ENCODE assay signal across 17 mouse cellular contexts in the genomic region with DNA sequence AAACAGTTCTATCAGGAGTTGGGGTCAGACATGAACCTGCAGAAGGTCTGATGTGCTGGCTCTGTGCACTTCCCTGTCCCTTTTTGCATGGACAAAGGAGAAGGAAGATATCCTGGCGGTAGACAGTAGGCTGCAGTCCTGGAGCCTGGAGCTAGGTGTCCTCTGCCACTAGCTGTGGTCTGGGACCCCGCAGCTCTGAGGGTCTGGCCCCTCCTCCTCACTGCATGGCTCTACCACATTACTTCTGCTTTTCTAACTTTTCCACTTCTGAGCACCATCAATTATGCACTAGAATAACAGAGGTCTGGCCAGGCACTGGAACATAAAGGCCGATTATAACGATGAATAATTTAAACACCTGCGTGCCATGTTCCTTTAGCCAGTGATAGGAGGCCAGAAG. TPM values are rescaled to one million over a fixed set of nuclear protein-coding genes. Genes with fewer than 3 reads are reported as not detected.
DNase-seq lines count a peak whose midpoint lies in the region; ATAC-seq and TF ChIP-seq lines count a peak whose summit lies in the region.
"Had no signal": no experiment of that assay in that cellular context is flagged by ENCODE, and none has a peak within 500 bp of the region (broad histone marks: within the 10 kb centered on the region; RNA-seq: fewer than 3 reads in every experiment).

No protein-coding gene starts in this region.

- no peak for TF ChIP-seq EP300 in MEL (IDR thresholded peaks at IDR 0.05; ENCODE audit: low read depth in 1 of 2, low read length in 2 of 2)

- no peaks in the 10 kb centered on the region for H3K9me3 ChIP-seq in hindbrain, embryonic 16.5 days (ENCODE audit: control insufficient read depth, low read length)
- no peaks in the 10 kb centered on the region for H3K9me3 ChIP-seq in hindbrain, embryonic 13.5 days
- H3K9me3 ChIP-seq in MEL (replicated peaks; ENCODE audit: insufficient read depth, low read length), result no peaks in the 10 kb centered on the region
- H3K9me3 ChIP-seq: embryonic facial prominence, embryonic 15.5 days; limb, embryonic 15.5 days had no signal

- H3K27me3 ChIP-seq in hindbrain, embryonic 16.5 days (replicated peaks; ENCODE audit: control insufficient read depth, insufficient read depth, low read length), result no peaks in the 10 kb centered on the region
- no peaks in the 10 kb centered on the region for H3K27me3 ChIP-seq in hindbrain, embryonic 13.5 days
- H3K27me3 ChIP-seq in MEL (ENCODE audit: control insufficient read depth in 1 of 2, insufficient read depth in 2 of 2, low read length in 2 of 2), result no peaks in the 10 kb centered on the region
- H3K27me3 ChIP-seq: embryonic facial prominence, embryonic 15.5 days; limb, embryonic 15.5 days had no signal

- peak; percentile 54; the same call in 1 of the 2 replicates for ATAC-seq in hindbrain, embryonic 16.5 days
- no peak for ATAC-seq in hindbrain, embryonic 13.5 days (ENCODE audit: low FRiP score)
- peak; percentile 100 for ATAC-seq in megakaryocyte progenitor cell, adult 5-6 weeks (replicated peaks; ENCODE audit: poor library complexity)
- ATAC-seq in cerebellum, adult (ENCODE audit: insufficient number of reproducible peaks, low FRiP score, low TSS enrichment), result no peak

- H3K36me3 ChIP-seq in hindbrain, embryonic 16.5 days (ENCODE audit: control insufficient read depth, insufficient read depth, low read length), result no peaks in the 10 kb centered on the region
- no peaks in the 10 kb centered on the region for H3K36me3 ChIP-seq in hindbrain, embryonic 13.5 days
- H3K36me3 ChIP-seq in MEL (ENCODE audit: control insufficient read depth in 1 of 2, insufficient read depth in 2 of 2, low read length in 2 of 2), result no peaks in the 10 kb centered on the region
- H3K36me3 ChIP-seq: embryonic facial prominence, embryonic 15.5 days; limb, embryonic 15.5 days had no signal

- H3K27ac ChIP-seq in hindbrain, embryonic 16.5 days (ENCODE audit: low read depth, low read length), result no peak overlapping the region
- no peak overlapping the region for H3K27ac ChIP-seq in hindbrain, embryonic 13.5 days
- H3K27ac ChIP-seq in MEL (ENCODE audit: control insufficient read depth, low read depth, low read length), result no peak overlapping the region
- H3K27ac ChIP-seq: embryonic facial prominence, embryonic 15.5 days; heart, adult 2 months; limb, embryonic 15.5 days; macrophage had no signal

- no peak for TF ChIP-seq CTCF in MEL (IDR thresholded peaks at IDR 0.05 in 2 of 3, conservative IDR thresholded peaks at IDR 0.05 in 1 of 3; ENCODE audit: control insufficient read depth in 1 of 3, insufficient read depth in 1 of 3, low read depth in 2 of 3, low read length in 3 of 3, poor library complexity in 1 of 3, severe bottlenecking in 1 of 3)

- DNase-seq in A20 (ENCODE audit: low read depth, low spot score) (peak; percentile 33), MEL (ENCODE audit: low read depth, low spot score) (peak; percentile 20)
- no peak for DNase-seq in lung, adult 18-20 months
- DNase-seq in layer of hippocampus, adult 8-10 months (ENCODE audit: low spot score in 2 of 2), result no peak
- DNase-seq: adrenal gland, postnatal 36 days; cerebellum, adult 2 months; heart, adult 2 months; heart, postnatal 36 days; kidney, postnatal 10 days; right cerebral cortex, postnatal 4 days had no signal

- 37% methylated on average over 5 of the region's 5 CpGs for WGBS in hindbrain, embryonic 16.5 days
- 39% methylated on average over 5 of the region's 5 CpGs for WGBS in hindbrain, embryonic 13.5 days

- TF ChIP-seq RAD21 in MEL (IDR thresholded peaks at IDR 0.05; ENCODE audit: low read depth, low read length), result no peak

- no peak overlapping the region for H3K4me2 ChIP-seq in hindbrain, embryonic 16.5 days (ENCODE audit: low read length)
- no peak overlapping the region for H3K4me2 ChIP-seq in hindbrain, embryonic 13.5 days
- H3K4me2 ChIP-seq: embryonic facial prominence, embryonic 15.5 days; limb, embryonic 15.5 days had no signal

- H3K9ac ChIP-seq in hindbrain, embryonic 16.5 days (ENCODE audit: low read depth, low read length), result no peak overlapping the region
- no peak overlapping the region for H3K9ac ChIP-seq in hindbrain, embryonic 13.5 days
- no peak overlapping the region for H3K9ac ChIP-seq in MEL (ENCODE audit: control insufficient read depth, low read depth, low read length, poor library complexity, severe bottlenecking)
- H3K9ac ChIP-seq: embryonic facial prominence, embryonic 15.5 days; limb, embryonic 15.5 days had no signal

- no peaks in the 10 kb centered on the region for H3K4me1 ChIP-seq in hindbrain, embryonic 16.5 days (ENCODE audit: control insufficient read depth, insufficient read depth, low read depth, low read length)
- peaks cover 17% of the 10 kb centered on the region for H3K4me1 ChIP-seq in hindbrain, embryonic 13.5 days (replicated peaks)
- no peaks in the 10 kb centered on the region for H3K4me1 ChIP-seq in MEL (ENCODE audit: control insufficient read depth in 1 of 2, insufficient read depth in 2 of 2, low read length in 2 of 2)

- no peak for TF ChIP-seq POLR2A in MEL (IDR thresholded peaks at IDR 0.05; ENCODE audit: control insufficient read depth in 1 of 2, insufficient read depth in 1 of 2, low read depth in 1 of 2, low read length in 2 of 2, poor library complexity in 1 of 2)

- H3K4me3 ChIP-seq in hindbrain, embryonic 16.5 days (ENCODE audit: low read length), result no peak overlapping the region
- H3K4me3 ChIP-seq in hindbrain, embryonic 13.5 days, result no peak overlapping the region
- H3K4me3 ChIP-seq in MEL (ENCODE audit: control insufficient read depth in 1 of 2, insufficient read depth in 1 of 2, low read depth in 2 of 2, low read length in 2 of 2), result no peak overlapping the region
- H3K4me3 ChIP-seq: embryonic facial prominence, embryonic 15.5 days; heart, adult 2 months; limb, embryonic 15.5 days had no signal

- H3K79me2 ChIP-seq in MEL (ENCODE audit: control insufficient read depth, insufficient read depth, low read length, poor library complexity), result no peaks in the 10 kb centered on the region

TF ChIP-seq in MEL, 35 proteins besides CTCF, POLR2A, EP300 and RAD21:
- no peak for TF ChIP-seq KAT2A (conservative IDR thresholded peaks at IDR 0.05; ENCODE audit: low read depth, low read length)
- no peak for TF ChIP-seq E2F4 (IDR thresholded peaks at IDR 0.05; ENCODE audit: borderline replicate concordance, low read depth, low read length)
- no peak for TF ChIP-seq JUND (IDR thresholded peaks at IDR 0.05; ENCODE audit: low read depth, low read length)
- TF ChIP-seq RCOR1 (IDR thresholded peaks at IDR 0.05; ENCODE audit: low read depth, low read length), result no peak
- TF ChIP-seq MYC (IDR thresholded peaks at IDR 0.05; ENCODE audit: low read depth, low read length), result no peak
- no peak for TF ChIP-seq ZKSCAN1 (IDR thresholded peaks at IDR 0.05; ENCODE audit: low read depth, low read length)
- TF ChIP-seq TAL1 (IDR thresholded peaks at IDR 0.05; ENCODE audit: low read length), result no peak
- no peak for TF ChIP-seq HCFC1 (IDR thresholded peaks at IDR 0.05; ENCODE audit: low read depth, low read length)
- TF ChIP-seq MAZ (IDR thresholded peaks at IDR 0.05; ENCODE audit: low read depth, low read length), result no peak
- no peak for TF ChIP-seq USF2 (IDR thresholded peaks at IDR 0.05; ENCODE audit: borderline replicate concordance in 1 of 2, insufficient read depth in 1 of 2, low read depth in 1 of 2, low read length in 2 of 2)
- TF ChIP-seq UBTF (IDR thresholded peaks at IDR 0.05; ENCODE audit: borderline replicate concordance, insufficient read depth, low read depth, low read length), result no peak
- no peak for TF ChIP-seq NELFE (IDR thresholded peaks at IDR 0.05; ENCODE audit: low read depth, low read length)
- no peak for TF ChIP-seq CHD1 (IDR thresholded peaks at IDR 0.05; ENCODE audit: low read depth, low read length)
- no peak for TF ChIP-seq SMC3 (IDR thresholded peaks at IDR 0.05; ENCODE audit: low read depth, low read length)
TF ChIP-seq in MEL: peak in this region for 0.

RNA-seq across cellular contexts. Expression of a gene that starts 36.8 kb away (rescaled TPM):
- polyA plus RNA-seq in hindbrain, embryonic 16.5 days (2015; fragmentation: Nextera tagmentation; extraction: Ambion mirVana), result 32.3 and 37.5 TPM in 2 replicates
- polyA plus RNA-seq in hindbrain, embryonic 13.5 days (2015; fragmentation: Nextera tagmentation; extraction: Ambion mirVana), result 47.7 and 55.9 TPM in 2 replicates
- not detected in 2 replicates for total RNA-seq in MEL (2012; rRNA removed)
- polyA plus RNA-seq in MEL (2012; ENCODE audit: insufficient read depth in 1 of 2, insufficient read length in 2 of 2, low read depth in 1 of 2, low replicate concordance in 2 of 2, missing spikeins in 1 of 2), result not detected
- total RNA-seq in megakaryocyte progenitor cell, adult 5-6 weeks (2015), result not detected in 2 replicates
- not detected in 2 replicates for total RNA-seq in megakaryocyte progenitor cell, adult 5-6 weeks (2017)
- total RNA-seq in layer of hippocampus, adult 8-10 months (2022), result 10 to 100 TPM in 3 of 4 experiments, 1 to 10 TPM in 1; 6.6 to 13.5 (median 11.4) TPM
- polyA plus RNA-seq: macrophage had no signal

Comparison
In these comparisons a context has a peak if more than half of its experiments do, and no peak if none do; other contexts are left out.
1. ATAC-seq: peak in hindbrain, embryonic 16.5 days (single experiment) and megakaryocyte progenitor cell, adult 5-6 weeks (single experiment); none in hindbrain, embryonic 13.5 days (single experiment) and cerebellum, adult (single experiment).
2. DNase-seq: peak in A20 (single experiment) and MEL (single experiment); none in lung, adult 18-20 months (0 of 2) and layer of hippocampus, adult 8-10 months (0 of 2).